In the genomic region with DNA sequence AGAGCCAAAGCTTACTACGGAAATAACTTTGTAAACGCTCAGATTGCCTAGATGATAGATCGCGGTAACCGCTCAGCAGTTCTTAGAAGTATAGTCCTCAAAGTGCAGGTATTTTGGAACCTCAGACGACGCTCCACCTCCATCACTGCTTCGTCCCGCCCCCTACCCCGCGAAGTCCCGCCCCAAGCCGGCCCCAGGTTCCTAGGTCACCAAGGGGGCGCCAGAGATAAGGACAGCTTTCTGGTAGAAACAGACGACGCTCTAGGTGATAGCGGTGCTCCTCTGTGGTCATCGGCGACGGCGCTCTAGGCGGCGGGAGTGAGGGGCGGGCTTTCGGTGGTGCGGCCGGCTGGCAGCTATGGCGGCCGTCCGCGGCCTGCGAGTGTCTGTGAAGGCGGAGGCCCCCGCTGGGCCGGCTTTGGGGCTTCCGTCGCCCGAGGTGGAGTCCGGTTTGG, we compare ENCODE assay signal across 8 mouse cellular contexts. TPM values are rescaled to one million over a fixed set of nuclear protein-coding genes. Genes with fewer than 3 reads are reported as not detected.
DNase-seq lines count a peak whose midpoint lies in the region; ATAC-seq lines count a peak whose summit lies in the region.

TSS of gene Ncbp3 (plus strand) at position 242 of the 455 bp plus-strand sequence.

- H3K27me3 ChIP-seq in forebrain, embryonic 10.5 days (ENCODE audit: poor library complexity, severe bottlenecking) = no peaks in the 10 kb centered on the region
- H3K27me3 ChIP-seq in heart, embryonic 15.5 days = no peaks in the 10 kb centered on the region
- no peaks in the 10 kb centered on the region for H3K27me3 ChIP-seq in liver, embryonic 15.5 days
- H3K27me3 ChIP-seq in neural tube, embryonic 12.5 days (replicated peaks) = no peaks in the 10 kb centered on the region

- peaks cover 26% of the 10 kb centered on the region for H3K36me3 ChIP-seq in forebrain, embryonic 10.5 days (replicated peaks)
- peaks cover 19% of the 10 kb centered on the region for H3K36me3 ChIP-seq in heart, embryonic 15.5 days
- peaks cover 28% of the 10 kb centered on the region for H3K36me3 ChIP-seq in liver, embryonic 15.5 days (replicated peaks)
- H3K36me3 ChIP-seq in neural tube, embryonic 12.5 days = peaks cover 8% of the 10 kb centered on the region

- peak; percentile 98 to 99 for DNase-seq in CD8-positive naive resting alpha-beta T cell, adult 2 months (ENCODE audit: low read depth in 2 of 2, low spot score in 2 of 2)
- DNase-seq in c-Kit-positive CD71-negative TER-119-negative erythroid progenitor cells, embryonic 14.5 days (ENCODE audit: low read depth) = peak; percentile 97
- DNase-seq in forebrain, embryonic 10.5 days (ENCODE audit: extremely low spot score, low spot score) = peak; percentile 95
- DNase-seq in kidney, postnatal 36 days = peak; percentile 97 to 98
- DNase-seq in telencephalon, adult 2 months (ENCODE audit: low read depth, low spot score) = peak; percentile 97

- under 1% methylated on average over 39 of the region's 39 CpGs for WGBS in forebrain, embryonic 10.5 days
- 1% methylated on average over 39 of the region's 39 CpGs for WGBS in heart, embryonic 15.5 days
- WGBS in liver, embryonic 15.5 days (ENCODE audit: insufficient replicate concordance) = under 1% methylated on average over 39 of the region's 39 CpGs
- under 1% methylated on average over 39 of the region's 39 CpGs for WGBS in neural tube, embryonic 12.5 days

- peak within 1 kb of the TSS; percentile 71 for H3K4me2 ChIP-seq in heart, embryonic 15.5 days
- peak within 1 kb of the TSS; percentile 80 for H3K4me2 ChIP-seq in liver, embryonic 15.5 days
- H3K4me2 ChIP-seq in neural tube, embryonic 12.5 days (replicated peaks) = peak within 1 kb of the TSS; percentile 91

- peaks cover 26% of the 10 kb centered on the region for H3K4me1 ChIP-seq in forebrain, embryonic 10.5 days
- H3K4me1 ChIP-seq in heart, embryonic 15.5 days (replicated peaks) = peaks cover 19% of the 10 kb centered on the region
- H3K4me1 ChIP-seq in liver, embryonic 15.5 days (replicated peaks) = peaks cover 20% of the 10 kb centered on the region
- peaks cover 9% of the 10 kb centered on the region for H3K4me1 ChIP-seq in neural tube, embryonic 12.5 days

- peak within 1 kb of the TSS; percentile 97 for H3K9ac ChIP-seq in heart, embryonic 15.5 days
- peak within 1 kb of the TSS; percentile 93 for H3K9ac ChIP-seq in liver, embryonic 15.5 days
- H3K9ac ChIP-seq in neural tube, embryonic 12.5 days = peak within 1 kb of the TSS; percentile 89

- peak within 1 kb of the TSS; percentile 93 for H3K4me3 ChIP-seq in forebrain, embryonic 10.5 days
- H3K4me3 ChIP-seq in heart, embryonic 15.5 days = peak within 1 kb of the TSS; percentile 91
- H3K4me3 ChIP-seq in liver, embryonic 15.5 days (replicated peaks) = peak within 1 kb of the TSS; percentile 95
- peak within 1 kb of the TSS; percentile 89 for H3K4me3 ChIP-seq in neural tube, embryonic 12.5 days

- peak; percentile 95 for ATAC-seq in heart, embryonic 15.5 days (replicated peaks; ENCODE audit: insufficient number of reproducible peaks, insufficient read depth, low FRiP score, low read depth)
- ATAC-seq in liver, embryonic 15.5 days (ENCODE audit: insufficient read depth) = peak; percentile 96
- ATAC-seq in neural tube, embryonic 12.5 days (ENCODE audit: low FRiP score, low read depth) = peak; percentile 92

- no peaks in the 10 kb centered on the region for H3K9me3 ChIP-seq in forebrain, embryonic 10.5 days
- H3K9me3 ChIP-seq in heart, embryonic 15.5 days (replicated peaks) = no peaks in the 10 kb centered on the region
- H3K9me3 ChIP-seq in liver, embryonic 15.5 days (replicated peaks) = no peaks in the 10 kb centered on the region
- H3K9me3 ChIP-seq in neural tube, embryonic 12.5 days = no peaks in the 10 kb centered on the region

- H3K27ac ChIP-seq in forebrain, embryonic 10.5 days = peak within 1 kb of the TSS; percentile 97
- H3K27ac ChIP-seq in heart, embryonic 15.5 days = peak within 1 kb of the TSS; percentile 96
- H3K27ac ChIP-seq in liver, embryonic 15.5 days (replicated peaks) = peak within 1 kb of the TSS; percentile 89
- H3K27ac ChIP-seq in neural tube, embryonic 12.5 days = peak within 1 kb of the TSS; percentile 68

RNA-seq across cellular contexts. Expression of gene Ncbp3, which starts in this region (rescaled TPM):
- 12.1 and 13.9 TPM in 2 replicates for polyA plus RNA-seq in forebrain, embryonic 10.5 days (2016; fragmentation: Nextera tagmentation; extraction: Ambion mirVana)
- 9.5 and 10.1 TPM in 2 replicates for polyA plus RNA-seq in heart, embryonic 15.5 days (2015; fragmentation: Nextera tagmentation; extraction: Ambion mirVana)
- 3.9 and 4.2 TPM in 2 replicates for polyA plus RNA-seq in liver, embryonic 15.5 days (2015; fragmentation: Nextera tagmentation; extraction: Ambion mirVana)
- polyA plus RNA-seq in neural tube, embryonic 12.5 days (2016; fragmentation: Nextera tagmentation; extraction: Ambion mirVana) = 14.3 and 15.1 TPM in 2 replicates

Comparison
In these comparisons a context has a peak if more than half of its experiments do, and no peak if none do; other contexts are left out.
1. Peak in every context shown above with its lines: DNase-seq, ATAC-seq, H3K4me3 ChIP-seq and H3K27ac ChIP-seq.